Mouse (Mus musculus): Measurements from ENCODE around the gene Hoxd8.

DNA sequence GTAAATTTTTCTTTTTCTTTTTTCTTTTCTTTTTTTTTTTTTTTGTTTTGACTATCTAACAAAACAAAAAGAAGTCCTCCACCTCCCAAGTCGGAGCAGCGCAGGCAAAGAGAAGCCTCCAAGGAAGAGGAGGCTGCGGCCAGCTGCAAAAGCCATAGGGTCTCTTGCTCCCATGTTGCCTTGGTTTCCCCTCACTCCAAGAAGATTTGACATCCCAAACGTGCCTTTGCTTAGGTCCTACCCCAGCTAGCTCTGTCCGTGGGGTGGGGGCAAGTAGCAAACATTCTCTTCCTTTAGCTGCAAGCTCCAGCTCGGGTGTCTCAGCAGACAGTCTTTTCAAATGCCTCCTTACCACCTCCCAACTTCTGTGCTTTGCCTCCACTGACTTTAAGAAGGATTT is 29.4 kb downstream of the Hoxd8 start:
- TF ChIP-seq CTCF (IDR thresholded peaks at IDR 0.05; ENCODE audit: low read depth): no peak
- TF ChIP-seq EP300 (optimal IDR thresholded peaks at IDR 0.05): no peak

All from stomach, postnatal 0 days (tissue).